Mouse (Mus musculus): ENCODE data around the gene Impdh2. TPM values are rescaled to one million over a fixed set of nuclear protein-coding genes. Genes with fewer than 3 reads are reported as not detected.
"Not testable (repeated sequence)": the region's sequence is repeated elsewhere in the genome, so short reads cannot be mapped to it uniquely, and the experiment has no call there.

Impdh2 gene
- polyA plus RNA-seq, 1 experiment from 2014 or later = 107 TPM

GRCm38 (mm10) chr9:108607929-108608328, 47.8 kb downstream of the Impdh2 start:
- DNase-seq; ATAC-seq (ENCODE audit: low FRiP score, low TSS enrichment); H3K4me2 ChIP-seq (ENCODE audit: low read length); H3K9me3 ChIP-seq (ENCODE audit: control insufficient read depth, low read length); H3K9ac ChIP-seq (replicated peaks; ENCODE audit: low read length); H3K4me1 ChIP-seq (ENCODE audit: control insufficient read depth, insufficient read depth, low read length); H3K27ac ChIP-seq (replicated peaks; ENCODE audit: low read depth, low read length); H3K27me3 ChIP-seq (ENCODE audit: control insufficient read depth, insufficient read depth, low read length); H3K4me3 ChIP-seq (replicated peaks; ENCODE audit: low read depth, low read length): not testable (repeated sequence)
- 91% methylated on average over 5 of the region's 5 CpGs for WGBS
- H3K36me3 ChIP-seq (ENCODE audit: control insufficient read depth, insufficient read depth, low read length) = peaks cover 93% of the 10 kb centered on the region

GRCm38 (mm10) chr9:108608889-108609288, 48.8 kb downstream of the Impdh2 start:
- H3K36me3 ChIP-seq (ENCODE audit: control insufficient read depth, insufficient read depth, low read length) = peaks cover 93% of the 10 kb centered on the region
- 95% methylated on average over 4 of the region's 4 CpGs for WGBS
- no peak overlapping the region for H3K27ac ChIP-seq (replicated peaks; ENCODE audit: low read depth, low read length)
- H3K4me2 ChIP-seq (ENCODE audit: low read length) = no peak overlapping the region
- ATAC-seq (ENCODE audit: low FRiP score, low TSS enrichment) (no peak), DNase-seq (no peak)
- H3K27me3 ChIP-seq (ENCODE audit: control insufficient read depth, insufficient read depth, low read length) = no peaks in the 10 kb centered on the region
- no peak overlapping the region for H3K9ac ChIP-seq (replicated peaks; ENCODE audit: low read length)
- H3K4me1 ChIP-seq (ENCODE audit: control insufficient read depth, insufficient read depth, low read length) = no peaks in the 10 kb centered on the region
- H3K4me3 ChIP-seq (replicated peaks; ENCODE audit: low read depth, low read length) = no peak overlapping the region
- no peaks in the 10 kb centered on the region for H3K9me3 ChIP-seq (ENCODE audit: control insufficient read depth, low read length)

- Histone ChIP-seq H3K27me3 (ENCODE audit: control insufficient read depth, insufficient read depth, low read length) (no peaks in the 10 kb centered on the region), H3K27ac (replicated peaks; ENCODE audit: low read depth, low read length) (no peak overlapping the region), H3K9me3 (ENCODE audit: control insufficient read depth, low read length) (no peaks in the 10 kb centered on the region), H3K4me2 (ENCODE audit: low read length) (no peak overlapping the region), H3K4me3 (replicated peaks; ENCODE audit: low read depth, low read length) (no peak overlapping the region), H3K9ac (replicated peaks; ENCODE audit: low read length) (no peak overlapping the region), H3K36me3 (ENCODE audit: control insufficient read depth, insufficient read depth, low read length) (peaks cover 95% of the 10 kb centered on the region), H3K4me1 (ENCODE audit: control insufficient read depth, insufficient read depth, low read length) (no peaks in the 10 kb centered on the region)
- 98% methylated on average over 10 of the region's 10 CpGs for whole genome bisulfite sequencing
- no peak for ATAC-seq (ENCODE audit: low FRiP score, low TSS enrichment)
- DNase-seq = no peak
These were observed 51.4 kb downstream of the Impdh2 start for GRCm38 (mm10) chr9:108611488-108611887.

MicroRNAs encoded within 50 kb of the gene (microRNA counts, 519-probe panel; counts per million panel counts)
- microRNA mmu-miR-191 (4,950 counts per million, percentile 47 among the panel's probes with 10 or more counts), microRNA mmu-miR-425 (3,845 counts per million, percentile 22 among the panel's probes with 10 or more counts)

Small RNA genes within 50 kb of the gene (microRNA-seq; reads per million reads assigned to microRNA genes)
- gene Gm24083 (not detected), gene Mir191 (not detected), gene Mir425 (1,571 reads per million, percentile 84 among the genes with 10 or more reads in this experiment)

Other genes with a start within 250 kb of the Impdh2 start
- 476 and 480 TPM in 2 replicates for gene Gpx1, start 221.4 kb upstream of the Impdh2 start, polyA plus RNA-seq (2014; fragmentation: Nextera tagmentation; extraction: Ambion mirVana)
- 113 and 144 TPM in 2 replicates for gene Usp4, start 212.4 kb upstream of the Impdh2 start, polyA plus RNA-seq (2014; fragmentation: Nextera tagmentation; extraction: Ambion mirVana)
- 1.6 and 2.7 TPM in 2 replicates for gene 1700102P08Rik, start 167.5 kb upstream of the Impdh2 start, polyA plus RNA-seq (2014; fragmentation: Nextera tagmentation; extraction: Ambion mirVana)
- gene Ccdc36, start 131.8 kb upstream of the Impdh2 start, polyA plus RNA-seq (2014; fragmentation: Nextera tagmentation; extraction: Ambion mirVana) = 0.98 and 1.4 TPM in 2 replicates
- not detected in 2 replicates for gene BC048562, start 123.8 kb upstream of the Impdh2 start, polyA plus RNA-seq (2014; fragmentation: Nextera tagmentation; extraction: Ambion mirVana)
- gene Ccdc71, start 99.8 kb upstream of the Impdh2 start, polyA plus RNA-seq (2014; fragmentation: Nextera tagmentation; extraction: Ambion mirVana) = 48.8 and 58.2 TPM in 2 replicates
- 59.3 and 61.2 TPM in 2 replicates for gene Klhdc8b, start 98.7 kb upstream of the Impdh2 start, polyA plus RNA-seq (2014; fragmentation: Nextera tagmentation; extraction: Ambion mirVana)
- 9.4 and 15.9 TPM in 2 replicates for gene Lamb2, start 80.5 kb upstream of the Impdh2 start, polyA plus RNA-seq (2014; fragmentation: Nextera tagmentation; extraction: Ambion mirVana)
- gene Usp19, start 69.7 kb upstream of the Impdh2 start, polyA plus RNA-seq (2014; fragmentation: Nextera tagmentation; extraction: Ambion mirVana) = 64.3 and 72.5 TPM in 2 replicates
- gene Qars, start 52.6 kb upstream of the Impdh2 start, polyA plus RNA-seq (2014; fragmentation: Nextera tagmentation; extraction: Ambion mirVana) = 61.8 and 70.8 TPM in 2 replicates
- 119 and 146 TPM in 2 replicates for gene Qrich1, start 43.5 kb upstream of the Impdh2 start, polyA plus RNA-seq (2014; fragmentation: Nextera tagmentation; extraction: Ambion mirVana)
- 76.7 and 86.2 TPM in 2 replicates for gene Ndufaf3, start 7.1 kb downstream of the Impdh2 start, polyA plus RNA-seq (2014; fragmentation: Nextera tagmentation; extraction: Ambion mirVana)
- 263 and 271 TPM in 2 replicates for gene Dalrd3, start 9.6 kb downstream of the Impdh2 start, polyA plus RNA-seq (2014; fragmentation: Nextera tagmentation; extraction: Ambion mirVana)
- gene Wdr6, start 18.5 kb downstream of the Impdh2 start, polyA plus RNA-seq (2014; fragmentation: Nextera tagmentation; extraction: Ambion mirVana) = 273 and 274 TPM in 2 replicates
- gene P4htm, start 37.4 kb downstream of the Impdh2 start, polyA plus RNA-seq (2014; fragmentation: Nextera tagmentation; extraction: Ambion mirVana) = 27.0 and 30.5 TPM in 2 replicates
- gene Arih2, start 89.1 kb downstream of the Impdh2 start, polyA plus RNA-seq (2014; fragmentation: Nextera tagmentation; extraction: Ambion mirVana) = 37.6 and 45.3 TPM in 2 replicates
- gene Slc25a20, start 101.8 kb downstream of the Impdh2 start, polyA plus RNA-seq (2014; fragmentation: Nextera tagmentation; extraction: Ambion mirVana) = 26.8 and 33.8 TPM in 2 replicates
- 53.8 and 68.1 TPM in 2 replicates for gene Prkar2a, start 129.0 kb downstream of the Impdh2 start, polyA plus RNA-seq (2014; fragmentation: Nextera tagmentation; extraction: Ambion mirVana)
- 256 and 286 TPM in 2 replicates for gene Ip6k2, start 223.5 kb downstream of the Impdh2 start, polyA plus RNA-seq (2014; fragmentation: Nextera tagmentation; extraction: Ambion mirVana)
- 24.3 and 27.4 TPM in 2 replicates for gene Nckipsd, start 248.1 kb downstream of the Impdh2 start, polyA plus RNA-seq (2014; fragmentation: Nextera tagmentation; extraction: Ambion mirVana)

All from midbrain, embryonic 14.5 days (tissue).